9 mouse cellular contexts compared by ENCODE assay signal in genomic region chr15:81236062-81236461, GRCm38 (mm10). TPM values are rescaled to one million over a fixed set of nuclear protein-coding genes. Genes with fewer than 3 reads are reported as not detected.
DNase-seq lines count a peak whose midpoint lies in the region; ATAC-seq and TF ChIP-seq lines count a peak whose summit lies in the region.
"Had no signal": no experiment of that assay in that cellular context is flagged by ENCODE, and none has a peak within 500 bp of the region (broad histone marks: within the 10 kb centered on the region; RNA-seq: fewer than 3 reads in every experiment).

No protein-coding gene starts in this region.

- TF ChIP-seq POLR2A in cortical plate, adult 2 months (IDR thresholded peaks at IDR 0.05; ENCODE audit: extremely low read depth, insufficient read depth, low read length), result no peak

- peaks cover 7% of the 10 kb centered on the region; the same call in 1 of the 2 replicates for H3K4me1 ChIP-seq in heart, embryonic 16.5 days (ENCODE audit: control insufficient read depth, insufficient read depth, low read length)
- peaks cover 3% of the 10 kb centered on the region for H3K4me1 ChIP-seq in cortical plate, adult 2 months (ENCODE audit: control insufficient read depth, insufficient read depth, low read length)
- peaks cover 14% of the 10 kb centered on the region for H3K4me1 ChIP-seq in hindbrain, embryonic 12.5 days
- H3K4me1 ChIP-seq in midbrain, embryonic 11.5 days (ENCODE audit: control insufficient read depth, insufficient read depth, low read length), result peaks cover 12% of the 10 kb centered on the region; the same call in 1 of the 2 replicates

- no peak for ATAC-seq in heart, embryonic 16.5 days (replicated peaks; ENCODE audit: extremely low read depth, insufficient read depth, low FRiP score)
- 0 out of 2 replicates have a peak, but pooled peaks have one; percentile 8 for ATAC-seq in hindbrain, embryonic 12.5 days (ENCODE audit: low FRiP score)
- no peak for ATAC-seq in midbrain, embryonic 11.5 days (ENCODE audit: low FRiP score)
- ATAC-seq in granulocyte monocyte progenitor cell, adult 5-6 weeks (replicated peaks; ENCODE audit: poor library complexity, severe bottlenecking), result no peak

- WGBS in heart, embryonic 16.5 days, result 6% methylated on average over 8 of the region's 8 CpGs
- 10% methylated on average over 6 of the region's 8 CpGs for WGBS in hindbrain, embryonic 12.5 days
- WGBS in midbrain, embryonic 11.5 days, result 1% methylated on average over 8 of the region's 8 CpGs

- H3K27ac ChIP-seq in heart, embryonic 16.5 days (ENCODE audit: low read length), result no peak overlapping the region
- peak overlapping the region; percentile 51; the same call in 1 of the 2 replicates for H3K27ac ChIP-seq in cortical plate, adult 2 months (ENCODE audit: insufficient read depth, low read length)
- H3K27ac ChIP-seq in hindbrain, embryonic 12.5 days, result no peak overlapping the region; the same call in 1 of the 2 replicates
- H3K27ac ChIP-seq in midbrain, embryonic 11.5 days (ENCODE audit: low read depth, low read length), result no peak overlapping the region

- H3K9me3 ChIP-seq in heart, embryonic 16.5 days (replicated peaks; ENCODE audit: control insufficient read depth, low read length), result no peaks in the 10 kb centered on the region
- H3K9me3 ChIP-seq in hindbrain, embryonic 12.5 days (replicated peaks), result no peaks in the 10 kb centered on the region
- H3K9me3 ChIP-seq in midbrain, embryonic 11.5 days (ENCODE audit: control insufficient read depth, low read length), result no peaks in the 10 kb centered on the region
- H3K9me3 ChIP-seq: megakaryocyte, embryonic 14.5 days had no signal

- DNase-seq in heart, postnatal 10 days, result no peak
- peak; percentile 84 for DNase-seq in midbrain, embryonic 11.5 days (ENCODE audit: low spot score, missing footprints)
- DNase-seq in right cerebral cortex, postnatal 4 days, result no peak
- DNase-seq in ovary, postnatal 14 days (ENCODE audit: low spot score), result no peak

- H3K36me3 ChIP-seq in heart, embryonic 16.5 days (ENCODE audit: control insufficient read depth, insufficient read depth), result no peaks in the 10 kb centered on the region
- H3K36me3 ChIP-seq in hindbrain, embryonic 12.5 days, result no peaks in the 10 kb centered on the region
- H3K36me3 ChIP-seq in midbrain, embryonic 11.5 days (ENCODE audit: control insufficient read depth, insufficient read depth, low read length), result no peaks in the 10 kb centered on the region

- peak overlapping the region; percentile 45 for H3K4me3 ChIP-seq in heart, embryonic 16.5 days (ENCODE audit: low read length)
- peak overlapping the region; percentile 74 for H3K4me3 ChIP-seq in cortical plate, adult 2 months (ENCODE audit: insufficient read depth, low read length)
- H3K4me3 ChIP-seq in hindbrain, embryonic 12.5 days, result peak overlapping the region; percentile 44
- H3K4me3 ChIP-seq in midbrain, embryonic 11.5 days (ENCODE audit: low read depth, low read length), result peak overlapping the region; percentile 37

- no peak for TF ChIP-seq CTCF in cortical plate, adult 2 months (IDR thresholded peaks at IDR 0.05; ENCODE audit: extremely low read depth, insufficient read depth, low read length)

- no peak overlapping the region for H3K9ac ChIP-seq in heart, embryonic 16.5 days (ENCODE audit: low read length)
- H3K9ac ChIP-seq in hindbrain, embryonic 12.5 days, result peak overlapping the region; percentile 59
- peak overlapping the region; percentile 56 for H3K9ac ChIP-seq in midbrain, embryonic 11.5 days (ENCODE audit: low read length)

- intact Hi-C loops in heart, postnatal 10 days (cut with DNase I), result no loop called here

- H3K27me3 ChIP-seq in heart, embryonic 16.5 days (ENCODE audit: control insufficient read depth, insufficient read depth, low read length), result peaks cover 24% of the 10 kb centered on the region
- peaks cover 18% of the 10 kb centered on the region for H3K27me3 ChIP-seq in hindbrain, embryonic 12.5 days
- no peaks in the 10 kb centered on the region; the same call in 1 of the 2 replicates for H3K27me3 ChIP-seq in midbrain, embryonic 11.5 days (ENCODE audit: control insufficient read depth, insufficient read depth, low read length)

- peak overlapping the region; percentile 70 for H3K4me2 ChIP-seq in heart, embryonic 16.5 days (ENCODE audit: low read depth, low read length)
- H3K4me2 ChIP-seq in hindbrain, embryonic 12.5 days (replicated peaks), result peak overlapping the region; percentile 81
- H3K4me2 ChIP-seq in midbrain, embryonic 11.5 days, result peak overlapping the region; percentile 78

RNA-seq across cellular contexts. Expression of gene Mchr1, which starts 0.8 kb away (rescaled TPM):
- polyA plus RNA-seq in heart, embryonic 16.5 days (2015; fragmentation: Nextera tagmentation; extraction: Ambion mirVana), result 0.06 and 0.07 TPM in 2 replicates
- not detected for total RNA-seq in heart, postnatal 10 days (2021)
- polyA plus RNA-seq in cortical plate, adult 2 months (2012; rRNA removed), result 21.9 and 22.7 TPM in 2 replicates
- polyA plus RNA-seq in hindbrain, embryonic 12.5 days (2016; fragmentation: Nextera tagmentation; extraction: Ambion mirVana), result 0.74 and 1.2 TPM in 2 replicates
- 0.44 and 0.74 TPM in 2 replicates for polyA plus RNA-seq in midbrain, embryonic 11.5 days (2014; fragmentation: Nextera tagmentation; extraction: Ambion mirVana)
- not detected in 2 replicates for total RNA-seq in granulocyte monocyte progenitor cell, adult 5-6 weeks (2014; fragmentation: Nextera tagmentation)
- total RNA-seq in granulocyte monocyte progenitor cell, adult 5-6 weeks (2017), result not detected in 2 replicates

RNA-seq across cellular contexts. Expression of gene Mrtfa, which starts 45.5 kb away (rescaled TPM):
- 14.1 TPM in 2 replicates for polyA plus RNA-seq in heart, embryonic 16.5 days (2015; fragmentation: Nextera tagmentation; extraction: Ambion mirVana)
- 10 to 100 TPM; 16.1 to 17.2 TPM for total RNA-seq in heart, postnatal 10 days (2021)
- polyA plus RNA-seq in cortical plate, adult 2 months (2012; rRNA removed), result 30.9 and 38.0 TPM in 2 replicates
- 29.8 and 30.6 TPM in 2 replicates for polyA plus RNA-seq in hindbrain, embryonic 12.5 days (2016; fragmentation: Nextera tagmentation; extraction: Ambion mirVana)
- 20.7 and 21.8 TPM in 2 replicates for polyA plus RNA-seq in midbrain, embryonic 11.5 days (2014; fragmentation: Nextera tagmentation; extraction: Ambion mirVana)
- 30.9 and 36.9 TPM in 2 replicates for total RNA-seq in granulocyte monocyte progenitor cell, adult 5-6 weeks (2014; fragmentation: Nextera tagmentation)
- 11.1 and 12.6 TPM in 2 replicates for total RNA-seq in granulocyte monocyte progenitor cell, adult 5-6 weeks (2017)

Comparison
In these comparisons a context has a peak if more than half of its experiments do, and no peak if none do; other contexts are left out.
1. RNA of gene Mchr1, which starts 0.8 kb away (polyA plus RNA-seq): 21.9 to 22.7 TPM in cortical plate, adult 2 months; 0.44 to 0.74 TPM in midbrain, embryonic 11.5 days, 0.74 to 1.2 TPM in hindbrain, embryonic 12.5 days and 0.06 to 0.07 TPM in heart, embryonic 16.5 days; every median in the first group is over 10 times any median in the second.
2. Peak in every context shown above with its lines, with median percentiles within 50 percentile points of each other: H3K4me2 ChIP-seq and H3K4me3 ChIP-seq.